Mouse (Mus musculus): ENCODE results near the gene Klhdc8a. TPM values are rescaled to one million over a fixed set of nuclear protein-coding genes. Genes with fewer than 3 reads are reported as not detected.
A peak's percentile ranks its signal among the peaks of the same experiment; 100 is the strongest.

The Klhdc8a gene
- polyA plus RNA-seq, 1 experiment from 2014 or later = 5.4 TPM

DNA sequence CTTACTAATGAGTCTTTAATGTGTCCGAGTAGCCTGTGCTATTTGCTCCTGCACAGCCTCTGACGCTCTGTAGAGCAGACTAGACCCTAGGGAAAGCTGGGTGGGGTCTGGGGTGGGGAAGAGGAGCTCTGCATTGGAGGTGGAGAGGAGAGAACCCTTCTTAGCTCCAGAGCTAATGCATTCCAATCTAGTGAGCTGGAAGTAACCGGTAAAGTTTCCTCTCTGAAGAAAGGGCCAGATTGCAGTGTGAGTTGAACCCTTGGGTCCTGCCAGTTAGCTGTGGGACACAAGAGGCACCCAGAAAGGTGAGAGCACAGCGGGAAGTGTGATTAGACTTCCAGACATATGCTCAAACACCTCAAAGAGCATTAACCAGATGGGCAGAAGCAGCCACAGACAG is 6.7 kb upstream of the Klhdc8a start:
- WGBS = 44% methylated on average over 4 of the region's 4 CpGs

DNA sequence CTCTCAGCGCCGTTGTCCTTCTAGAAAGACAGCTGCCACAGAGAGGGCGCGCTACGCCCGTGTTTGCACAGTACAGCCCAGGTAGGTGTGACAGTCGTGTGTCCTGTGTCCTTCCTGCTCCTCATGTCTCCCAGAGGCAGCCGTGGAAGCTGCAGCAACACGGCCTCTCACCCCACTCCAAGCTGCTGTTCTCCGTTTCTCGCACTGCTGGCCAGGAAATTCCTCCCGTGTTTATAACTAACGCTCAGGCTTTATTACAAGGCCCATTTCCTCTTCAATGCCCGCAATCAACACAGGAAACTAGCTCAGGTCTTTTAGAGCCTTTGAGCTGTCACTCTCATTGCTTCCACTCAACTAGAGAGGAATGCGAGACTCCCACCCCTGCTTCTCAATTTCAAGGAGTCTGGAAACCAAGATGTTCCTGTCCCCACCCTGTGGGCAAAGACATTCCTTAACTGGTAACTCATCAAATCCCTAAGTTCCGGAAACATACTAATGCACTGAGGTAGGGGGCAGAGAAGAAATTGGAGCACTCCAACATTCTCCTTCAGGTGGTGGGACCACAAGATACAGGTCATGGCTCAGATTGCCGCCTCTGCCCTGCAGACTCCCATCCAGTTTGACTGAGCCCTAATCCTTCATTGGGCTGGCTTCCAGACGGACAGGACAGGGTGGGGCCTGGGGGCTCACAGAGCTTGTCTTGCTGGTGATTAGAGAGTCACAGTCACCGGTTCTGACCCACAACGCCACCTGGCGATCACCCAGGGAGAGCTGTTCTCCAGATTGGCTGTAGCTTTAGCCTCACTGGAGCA is 5.9 kb upstream of the Klhdc8a start:
- ATAC-seq (ENCODE audit: low FRiP score, low read depth) = no peak
- H3K4me3 ChIP-seq = no peak overlapping the region
- H3K27ac ChIP-seq (replicated peaks) = peak overlapping the region; percentile 64
- H3K9ac ChIP-seq (replicated peaks) = no peak overlapping the region
- H3K27me3 ChIP-seq = peaks cover 26% of the 10 kb centered on the region; the same call in 1 of the 2 replicates
- WGBS = 50% methylated on average over 21 of the region's 21 CpGs
- H3K36me3 ChIP-seq = no peaks in the 10 kb centered on the region
- H3K9me3 ChIP-seq = no peaks in the 10 kb centered on the region
- H3K4me1 ChIP-seq = peaks cover 64% of the 10 kb centered on the region
- no peak overlapping the region for H3K4me2 ChIP-seq (replicated peaks)

More for the DNA sequence above, 6.7 kb upstream of the Klhdc8a start:
- Histone ChIP-seq H3K27ac (replicated peaks) (peak overlapping the region; percentile 64), H3K4me3 (no peak overlapping the region), H3K36me3 (no peaks in the 10 kb centered on the region), H3K9me3 (no peaks in the 10 kb centered on the region), H3K4me2 (replicated peaks) (no peak overlapping the region), H3K9ac (replicated peaks) (no peak overlapping the region), H3K4me1 (peaks cover 64% of the 10 kb centered on the region), H3K27me3 (peaks cover 29% of the 10 kb centered on the region; the same call in 1 of the 2 replicates)
- ATAC-seq (ENCODE audit: low FRiP score, low read depth) = no peak

DNA sequence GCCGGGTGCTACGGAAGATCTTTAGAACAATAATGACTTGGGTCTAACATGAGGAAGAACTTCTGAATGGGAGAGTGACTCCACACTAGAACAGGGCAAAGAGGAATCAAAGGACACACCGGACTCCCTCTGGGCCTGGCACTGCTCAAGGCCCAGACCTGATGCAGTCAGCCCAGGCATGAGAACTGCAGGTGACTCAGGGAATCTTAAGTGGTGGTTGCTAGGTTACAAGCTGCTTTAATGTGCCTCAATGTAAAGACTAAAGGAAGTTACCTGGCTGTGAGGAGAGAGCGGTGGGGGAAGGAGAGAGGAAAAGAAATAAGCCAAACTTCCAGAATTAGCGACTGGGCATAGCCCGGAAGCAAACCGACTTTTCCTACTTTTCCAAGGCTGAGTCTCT is 2.9 kb upstream of the Klhdc8a start:
- no peak overlapping the region for H3K4me2 ChIP-seq (replicated peaks)
- peaks cover 36% of the 10 kb centered on the region for H3K27me3 ChIP-seq
- peaks cover 57% of the 10 kb centered on the region for H3K4me1 ChIP-seq
- 80% methylated on average over 7 of the region's 7 CpGs for WGBS
- no peaks in the 10 kb centered on the region for H3K36me3 ChIP-seq
- H3K4me3 ChIP-seq = no peak overlapping the region
- no peak overlapping the region for H3K27ac ChIP-seq (replicated peaks)
- H3K9ac ChIP-seq (replicated peaks) = no peak overlapping the region
- no peaks in the 10 kb centered on the region for H3K9me3 ChIP-seq
- ATAC-seq (ENCODE audit: low FRiP score, low read depth) = no peak

DNA sequence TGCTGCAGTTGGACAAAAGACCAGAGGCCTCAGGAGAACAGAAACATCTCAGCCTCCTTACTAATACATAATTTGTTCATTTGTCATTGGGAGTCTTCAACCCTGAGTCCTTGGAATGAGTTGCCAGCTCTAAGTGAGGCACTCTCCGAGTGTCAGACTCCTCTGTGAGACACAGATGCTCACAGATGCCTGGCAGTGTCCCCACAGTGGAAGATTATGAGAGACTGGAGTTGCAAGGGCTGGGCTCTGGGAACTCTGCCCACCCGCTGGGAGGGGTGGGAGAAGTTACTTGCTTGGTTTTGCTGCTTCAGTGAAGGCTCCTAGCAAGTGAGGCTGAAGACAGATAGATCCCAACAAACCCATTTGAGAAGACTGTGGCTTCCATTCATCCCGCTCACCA is 2.4 kb upstream of the Klhdc8a start:
- Histone ChIP-seq H3K36me3 (no peaks in the 10 kb centered on the region), H3K9me3 (no peaks in the 10 kb centered on the region), H3K27ac (replicated peaks) (no peak overlapping the region), H3K4me3 (no peak overlapping the region), H3K9ac (replicated peaks) (no peak overlapping the region), H3K4me1 (peaks cover 51% of the 10 kb centered on the region), H3K4me2 (replicated peaks) (no peak overlapping the region), H3K27me3 (peaks cover 37% of the 10 kb centered on the region)
- WGBS = 74% methylated on average over 3 of the region's 3 CpGs
- no peak for ATAC-seq (ENCODE audit: low FRiP score, low read depth)

DNA sequence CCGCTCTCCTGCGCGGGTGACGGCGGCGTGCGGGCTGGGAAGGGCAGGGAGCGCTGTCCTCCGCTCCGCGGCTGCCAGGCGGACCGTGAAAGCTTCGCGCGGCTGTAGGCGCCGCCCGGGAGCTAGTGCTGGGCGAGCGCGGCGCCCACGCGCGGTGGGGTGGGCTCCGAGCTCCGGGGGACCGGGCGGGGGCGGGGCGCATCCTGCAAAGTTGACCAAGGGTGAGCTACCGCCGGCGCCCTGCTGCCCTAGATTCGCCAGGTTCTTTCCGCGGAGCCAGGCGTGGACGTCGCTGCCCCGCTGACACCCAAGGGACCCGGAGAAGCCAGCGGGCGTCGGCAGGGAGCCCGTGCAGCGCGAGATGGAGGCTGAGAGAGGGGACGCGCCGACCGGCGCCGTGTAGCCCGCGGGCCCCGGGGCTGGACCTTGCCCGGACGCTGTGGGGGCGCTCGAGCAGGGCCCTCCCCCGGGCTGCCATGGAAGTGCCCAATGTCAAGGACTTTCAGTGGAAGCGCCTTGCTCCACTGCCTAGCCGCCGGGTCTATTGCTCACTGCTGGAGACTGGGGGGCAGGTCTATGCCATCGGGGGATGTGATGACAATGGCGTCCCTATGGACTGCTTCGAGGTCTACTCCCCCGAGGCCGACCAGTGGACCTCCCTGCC is 507 bp downstream of the Klhdc8a start:
- Histone ChIP-seq H3K27ac (replicated peaks) (peak overlapping the region; percentile 84), H3K4me1 (peaks cover 44% of the 10 kb centered on the region), H3K4me2 (replicated peaks) (peak overlapping the region; percentile 99), H3K4me3 (peak overlapping the region; percentile 65), H3K9ac (replicated peaks) (peak overlapping the region; percentile 85), H3K27me3 (peaks cover 46% of the 10 kb centered on the region), H3K36me3 (no peaks in the 10 kb centered on the region), H3K9me3 (no peaks in the 10 kb centered on the region)
- WGBS = under 1% methylated on average over 45 of the region's 71 CpGs
- peak; percentile 59 for ATAC-seq (ENCODE audit: low FRiP score, low read depth)

DNA sequence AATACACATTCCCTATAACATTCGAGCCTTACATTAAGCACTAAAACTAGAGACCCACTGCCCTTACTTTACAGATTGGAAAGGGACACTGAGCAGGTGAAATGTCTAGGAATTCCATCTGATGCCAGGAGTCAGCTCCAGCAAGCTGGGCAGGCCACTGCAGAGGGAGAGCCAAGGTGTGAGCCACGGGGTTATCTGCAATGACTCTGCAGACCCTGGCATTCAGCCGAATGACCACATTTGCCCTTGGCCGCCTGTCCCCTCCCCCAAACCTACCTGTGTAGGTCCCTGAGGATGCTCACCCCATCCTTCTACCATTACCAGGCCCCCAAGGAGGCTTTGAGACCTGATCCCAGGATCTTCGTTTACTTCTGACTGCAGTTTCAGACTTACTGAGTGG is 1.3 kb downstream of the Klhdc8a start:
- peaks cover 44% of the 10 kb centered on the region for H3K4me1 ChIP-seq
- peak overlapping the region; percentile 99 for H3K4me2 ChIP-seq (replicated peaks)
- peak overlapping the region; percentile 65 for H3K4me3 ChIP-seq
- no peak overlapping the region for H3K27ac ChIP-seq (replicated peaks)
- H3K9me3 ChIP-seq = no peaks in the 10 kb centered on the region
- ATAC-seq (ENCODE audit: low FRiP score, low read depth) = no peak
- no peaks in the 10 kb centered on the region for H3K36me3 ChIP-seq
- H3K27me3 ChIP-seq = peaks cover 49% of the 10 kb centered on the region
- WGBS = 86% methylated on average over 5 of the region's 5 CpGs
- H3K9ac ChIP-seq (replicated peaks) = 0 out of 2 replicates have a peak overlapping the region, but pooled peaks have one; percentile 85

DNA sequence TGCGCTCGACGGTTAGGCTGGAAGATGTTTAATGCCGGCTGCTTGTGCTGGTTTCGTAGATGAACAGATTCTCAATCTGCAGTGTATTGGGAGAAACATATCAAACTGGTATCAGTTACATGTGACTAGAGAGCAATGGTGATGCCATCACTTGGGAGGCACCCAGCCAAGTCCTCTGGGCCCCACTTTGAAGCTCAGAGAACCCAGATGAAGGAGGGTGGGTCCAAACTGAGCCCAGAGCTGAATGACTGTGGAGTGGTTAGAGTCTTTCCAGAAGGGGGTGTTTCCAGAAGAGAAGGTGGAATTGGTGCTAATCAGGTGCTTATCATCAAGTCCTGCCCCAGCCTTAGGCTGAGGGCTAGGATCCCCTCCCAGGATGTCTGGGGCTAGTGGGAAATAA is 2.8 kb downstream of the Klhdc8a start:
- no peak overlapping the region for H3K9ac ChIP-seq (replicated peaks)

DNA sequence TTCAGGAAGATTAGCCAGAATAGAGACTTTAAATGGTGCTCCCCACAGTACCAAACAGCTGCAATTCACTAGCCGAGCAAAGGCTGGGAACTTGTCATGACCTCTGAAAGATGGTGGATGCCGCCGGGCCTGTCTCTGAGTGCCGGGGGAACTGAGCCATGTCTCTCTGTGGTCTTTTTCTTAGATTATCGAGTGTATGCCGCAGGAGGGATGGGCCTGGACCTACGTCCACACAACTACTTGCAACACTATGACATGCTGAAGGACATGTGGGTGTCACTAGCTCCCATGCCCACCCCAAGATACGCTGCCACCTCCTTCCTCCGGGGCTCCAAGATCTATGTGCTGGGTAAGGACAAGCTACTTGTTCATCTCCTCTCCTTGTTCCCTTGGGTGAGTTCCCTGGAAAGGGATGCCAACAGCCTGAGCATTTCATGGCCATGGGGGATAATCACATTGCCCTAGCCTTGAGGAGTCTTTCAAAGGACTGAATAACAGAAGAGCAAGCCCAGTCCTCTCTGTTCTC is 4.0 kb downstream of the Klhdc8a start:
- Histone ChIP-seq H3K27me3 (peaks cover 41% of the 10 kb centered on the region), H3K36me3 (no peaks in the 10 kb centered on the region), H3K4me2 (replicated peaks) (no peak overlapping the region), H3K9me3 (no peaks in the 10 kb centered on the region), H3K9ac (replicated peaks) (no peak overlapping the region), H3K4me1 (peaks cover 39% of the 10 kb centered on the region), H3K27ac (replicated peaks) (no peak overlapping the region), H3K4me3 (no peak overlapping the region)
- ATAC-seq (ENCODE audit: low FRiP score, low read depth) = no peak
- 93% methylated on average over 9 of the region's 9 CpGs for WGBS

More for the DNA sequence above, 2.8 kb downstream of the Klhdc8a start:
- H3K9me3 ChIP-seq = no peaks in the 10 kb centered on the region
- ATAC-seq (ENCODE audit: low FRiP score, low read depth) = no peak
- H3K36me3 ChIP-seq = no peaks in the 10 kb centered on the region
- 86% methylated on average over 5 of the region's 5 CpGs for WGBS
- peaks cover 44% of the 10 kb centered on the region for H3K4me1 ChIP-seq
- peaks cover 39% of the 10 kb centered on the region for H3K27me3 ChIP-seq
- peak overlapping the region; percentile 99; the same call in 1 of the 2 replicates for H3K4me2 ChIP-seq (replicated peaks)
- no peak overlapping the region for H3K4me3 ChIP-seq
- H3K27ac ChIP-seq (replicated peaks) = no peak overlapping the region

DNA sequence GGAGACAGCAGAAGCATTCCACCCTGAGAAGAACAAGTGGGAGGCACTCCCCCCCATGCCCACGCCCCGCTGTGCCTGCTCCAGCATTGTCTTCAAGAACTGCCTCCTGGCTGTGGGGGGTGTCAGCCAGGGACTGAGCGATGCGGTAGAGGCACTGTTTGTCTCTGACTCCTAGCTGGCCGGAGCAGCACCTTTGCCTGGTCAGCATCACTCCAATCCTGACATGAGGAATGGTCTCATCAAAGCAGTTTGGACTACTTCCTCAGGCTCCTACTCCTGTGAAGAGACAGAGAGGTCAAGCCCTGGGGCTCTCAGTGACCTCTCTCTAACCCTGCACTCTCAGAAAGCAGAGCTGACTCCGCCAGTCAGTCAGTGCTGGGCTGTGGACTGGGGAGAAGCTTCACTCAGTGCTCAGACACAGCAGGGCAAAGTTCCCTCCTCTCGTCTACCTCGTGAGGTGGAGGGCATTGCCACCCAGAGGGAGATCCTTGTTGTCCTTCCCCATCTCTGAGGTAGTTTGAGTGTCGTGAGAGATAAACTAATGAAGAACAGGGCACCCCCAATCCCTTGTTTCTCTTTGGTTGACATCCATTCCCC is 6.3 kb downstream of the Klhdc8a start:
- Histone ChIP-seq H3K9me3 (no peaks in the 10 kb centered on the region), H3K36me3 (no peaks in the 10 kb centered on the region), H3K4me1 (peaks cover 18% of the 10 kb centered on the region; the same call in 1 of the 2 replicates), H3K9ac (replicated peaks) (no peak overlapping the region), H3K27ac (replicated peaks) (no peak overlapping the region), H3K4me3 (no peak overlapping the region), H3K27me3 (peaks cover 37% of the 10 kb centered on the region), H3K4me2 (replicated peaks) (no peak overlapping the region)
- ATAC-seq (ENCODE audit: low FRiP score, low read depth) = no peak
- WGBS = 35% methylated on average over 9 of the region's 9 CpGs

DNA sequence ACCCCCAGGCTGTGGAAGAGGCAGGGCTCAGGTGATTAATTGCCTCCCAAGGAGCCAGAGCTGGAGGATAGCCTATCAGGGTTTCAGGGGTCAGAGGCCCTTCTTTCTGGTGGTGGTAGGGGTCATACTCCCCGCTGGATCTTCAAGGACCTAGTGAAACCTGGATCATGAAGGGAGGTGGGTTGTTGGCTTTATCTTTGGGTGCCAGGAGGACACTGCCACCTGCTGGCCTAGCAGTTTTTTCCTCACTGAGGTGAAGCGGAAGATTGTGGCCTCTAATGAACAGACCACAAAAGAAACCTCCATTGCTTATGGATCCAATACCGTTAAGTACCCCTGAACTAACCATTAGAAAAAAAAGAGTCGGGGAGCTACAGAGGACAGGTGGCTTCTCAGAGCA is 7.7 kb downstream of the Klhdc8a start:
- no peak overlapping the region for H3K27ac ChIP-seq (replicated peaks)
- WGBS = 60% methylated on average over 4 of the region's 4 CpGs
- peaks cover 16% of the 10 kb centered on the region; the same call in 1 of the 2 replicates for H3K4me1 ChIP-seq

DNA sequence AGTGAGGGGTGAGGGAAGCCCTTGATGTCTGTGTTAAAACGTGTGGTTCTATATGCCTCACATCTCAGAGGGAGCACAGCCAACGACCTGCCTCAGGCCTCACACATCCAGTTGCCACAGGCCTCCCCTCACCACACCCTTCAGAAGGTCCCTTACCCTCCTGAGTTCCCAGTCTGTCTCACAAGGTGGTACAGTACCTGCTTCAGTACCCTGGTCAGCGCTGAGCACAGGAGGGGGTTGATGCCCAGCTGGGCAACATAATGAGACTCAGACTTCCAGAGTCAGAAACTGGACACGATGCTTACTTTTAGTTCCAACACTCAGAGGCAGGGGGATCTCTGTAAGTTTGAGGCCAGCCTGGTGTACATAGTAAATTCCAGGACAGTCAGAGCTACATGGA is 8.4 kb downstream of the Klhdc8a start:
- Histone ChIP-seq H3K9ac (replicated peaks) (no peak overlapping the region), H3K4me3 (no peak overlapping the region), H3K36me3 (no peaks in the 10 kb centered on the region), H3K4me2 (replicated peaks) (no peak overlapping the region), H3K27ac (replicated peaks) (no peak overlapping the region), H3K4me1 (peaks cover 16% of the 10 kb centered on the region; the same call in 1 of the 2 replicates), H3K9me3 (no peaks in the 10 kb centered on the region), H3K27me3 (peaks cover 24% of the 10 kb centered on the region)
- ATAC-seq (ENCODE audit: low FRiP score, low read depth) = no peak
- 20% methylated on average over 4 of the region's 4 CpGs for WGBS

More for the DNA sequence above, 7.7 kb downstream of the Klhdc8a start:
- no peaks in the 10 kb centered on the region for H3K36me3 ChIP-seq
- no peak overlapping the region for H3K4me3 ChIP-seq
- no peak for ATAC-seq (ENCODE audit: low FRiP score, low read depth)
- peaks cover 28% of the 10 kb centered on the region for H3K27me3 ChIP-seq
- no peak overlapping the region for H3K9ac ChIP-seq (replicated peaks)
- H3K4me2 ChIP-seq (replicated peaks) = no peak overlapping the region
- H3K9me3 ChIP-seq = no peaks in the 10 kb centered on the region

DNA sequence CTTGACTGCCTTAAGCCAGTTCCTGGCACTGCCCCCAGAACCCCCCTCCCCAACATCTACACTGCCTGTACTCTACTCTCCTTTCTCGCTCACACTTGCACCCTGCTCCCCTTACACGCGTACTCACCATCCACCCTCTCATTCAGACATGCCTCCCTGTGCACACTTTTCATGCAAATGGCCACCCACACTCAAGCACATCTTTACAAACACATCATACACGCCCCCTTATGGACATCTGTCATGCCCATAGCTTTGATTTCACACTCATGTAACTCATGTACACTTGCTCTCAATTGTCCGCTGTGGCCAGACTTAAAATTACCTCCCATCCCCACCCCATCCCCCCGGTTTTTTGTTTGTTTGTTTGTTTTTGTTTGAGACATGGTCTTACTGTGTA is 9.5 kb downstream of the Klhdc8a start:
- H3K4me1 ChIP-seq = peaks cover 10% of the 10 kb centered on the region; the same call in 1 of the 2 replicates
- ATAC-seq (ENCODE audit: low FRiP score, low read depth) = no peak
- H3K9ac ChIP-seq (replicated peaks) = no peak overlapping the region
- no peak overlapping the region for H3K4me3 ChIP-seq
- 86% methylated on average over 6 of the region's 6 CpGs for WGBS
- no peak overlapping the region for H3K27ac ChIP-seq (replicated peaks)
- no peak overlapping the region for H3K4me2 ChIP-seq (replicated peaks)
- no peaks in the 10 kb centered on the region for H3K36me3 ChIP-seq
- H3K9me3 ChIP-seq = no peaks in the 10 kb centered on the region
- peaks cover 24% of the 10 kb centered on the region for H3K27me3 ChIP-seq
